Mouse (Mus musculus) liver, embryonic 14.5 days (tissue): Measurements from ENCODE around the gene Cntnap4.

Experiments
- CTCF ChIP-seq: IDR thresholded peaks from 2 replicates; pipeline ENCODE4 v1.5.1; 2016; ENCODE audit warnings: antibody characterized with exemption, low read depth, control low read depth
- EP300 ChIP-seq: IDR thresholded peaks from 2 replicates; pipeline ENCODE4 v1.6.1; 2016; ENCODE audit warnings: antibody characterized with exemption, low read depth

DNA sequence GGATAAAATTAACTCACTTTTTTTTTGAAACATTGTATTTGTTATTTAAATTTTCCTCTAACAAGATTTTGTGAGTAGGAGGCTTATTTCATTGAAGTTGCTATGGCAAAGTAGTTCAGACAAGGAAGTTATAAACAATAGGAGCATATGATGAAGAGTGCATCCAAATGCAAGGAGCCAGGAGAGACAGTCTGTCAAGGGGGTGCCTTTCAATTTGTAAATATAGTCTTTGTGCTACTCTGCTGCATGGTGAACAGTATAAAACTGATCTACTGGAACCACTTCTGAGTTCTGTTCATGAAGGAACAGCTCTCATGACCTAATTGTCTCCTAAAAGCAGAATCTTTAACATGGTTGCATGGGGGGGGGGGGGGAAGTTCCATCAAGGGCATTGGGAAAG, 352.3 kb downstream of the Cntnap4 start:
- no peak for TF ChIP-seq CTCF
- no peak for TF ChIP-seq EP300
